Mouse (Mus musculus) small intestine, adult 2 months (tissue): ENCODE results near the gene Slpi.

Experiments
- CTCF ChIP-seq: fragments of 200-500 bp; IDR thresholded peaks from 2 replicates; pipeline ENCODE4 v1.5.1; 2012; ENCODE audit warnings: low read depth, mild to moderate bottlenecking, control low read depth, inconsistent platforms, low read length, moderate library complexity, mixed read lengths; ENCODE audit not compliant: insufficient replicate concordance, insufficient read length; ENCODE audit errors: extremely low read depth
- POLR2A ChIP-seq: fragments of 200-500 bp; IDR thresholded peaks from 2 replicates; pipeline ENCODE4 v1.6.1; 2012; ENCODE audit warnings: low read depth, mild to moderate bottlenecking, control low read depth, inconsistent platforms, low read length, moderate library complexity

DNA sequence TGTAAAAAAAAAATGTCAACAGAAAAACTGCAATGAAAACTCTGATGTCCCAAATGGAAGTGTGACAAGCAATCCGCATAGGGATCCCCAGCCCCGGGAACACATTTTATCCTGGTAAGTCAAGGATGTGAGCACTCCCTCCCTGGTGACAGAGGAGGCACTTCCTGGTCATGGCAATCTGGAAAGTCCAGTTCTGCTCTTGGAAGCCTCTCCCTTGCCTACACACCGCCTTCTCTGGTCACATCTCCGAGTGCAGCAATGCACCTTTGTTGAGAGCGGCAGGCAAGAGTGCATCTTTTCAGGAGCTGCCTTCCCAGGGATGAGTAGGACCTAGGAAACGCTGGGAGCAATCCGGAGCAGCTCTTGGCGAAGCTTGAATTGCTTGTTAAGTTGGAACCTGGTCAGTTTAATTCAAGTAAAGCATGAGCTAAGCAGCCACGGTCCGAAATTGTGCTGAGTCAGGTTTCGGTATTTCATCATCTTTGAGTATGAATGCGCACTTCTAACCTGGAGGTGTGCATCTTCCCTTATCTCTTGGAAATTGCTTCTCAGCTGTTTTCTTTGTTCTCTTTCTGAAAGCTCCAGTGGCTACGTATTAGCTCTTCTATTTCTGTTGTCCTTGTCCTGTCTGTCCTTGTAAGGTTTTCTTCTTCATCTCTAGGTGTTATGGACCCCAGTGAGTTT lies 27.8 kb downstream of the Slpi start:
- no peak for TF ChIP-seq POLR2A
- no peak for TF ChIP-seq CTCF
